Mouse (Mus musculus) hindlimb bud, embryonic 11.5 days (tissue): ENCODE results near the gene Hip1.

Experiments
- DNase-seq: peaks from one replicate; pipeline ENCODE4 v3.0.0-alpha.2; 2012; ENCODE audit warnings: low read depth, low spot score; ENCODE audit errors: extremely low spot score

Gene Hip1

GRCm38 (mm10) chr5:135544865-135545797 lies at the start of gene Hip1:
Gene Hip1, minus strand, starts transcription at chr5:135545120.
- DNase-seq: peak; percentile 96

GRCm38 (mm10) chr5:135589996-135590784 lies 45.3 kb upstream of the Hip1 start:
- DNase-seq: no peak

GRCm38 (mm10) chr5:135587764-135588163 lies 42.8 kb upstream of the Hip1 start:
- no peak for DNase-seq

GRCm38 (mm10) chr5:135585691-135586090 lies 40.8 kb upstream of the Hip1 start:
- DNase-seq: no peak

GRCm38 (mm10) chr5:135582330-135582729 lies 37.4 kb upstream of the Hip1 start:
- DNase-seq: no peak

GRCm38 (mm10) chr5:135579331-135579751 lies 34.4 kb upstream of the Hip1 start:
- DNase-seq: no peak

- no peak for DNase-seq
Observed at GRCm38 (mm10) chr5:135576055-135576454, 31.1 kb upstream of the Hip1 start.

GRCm38 (mm10) chr5:135573006-135573405 lies 28.1 kb upstream of the Hip1 start, which contains the start of gene Ccl24:
Gene Ccl24, minus strand, starts transcription at chr5:135573049.
- no peak for DNase-seq

GRCm38 (mm10) chr5:135568698-135569097 lies 23.8 kb upstream of the Hip1 start:
- no peak for DNase-seq

GRCm38 (mm10) chr5:135567556-135568265 lies 22.8 kb upstream of the Hip1 start:
- DNase-seq: no peak

GRCm38 (mm10) chr5:135563469-135563868 lies 18.5 kb upstream of the Hip1 start, which contains the start of gene Ccl26:
Gene Ccl26, minus strand, starts transcription at chr5:135563569.
- no peak for DNase-seq

GRCm38 (mm10) chr5:135557671-135558070 lies 12.8 kb upstream of the Hip1 start:
- no peak for DNase-seq

GRCm38 (mm10) chr5:135557051-135557450 lies 12.1 kb upstream of the Hip1 start:
- no peak for DNase-seq

GRCm38 (mm10) chr5:135556259-135556658 lies 11.3 kb upstream of the Hip1 start:
- DNase-seq: no peak

GRCm38 (mm10) chr5:135551591-135551990 lies 6.7 kb upstream of the Hip1 start:
- no peak for DNase-seq

GRCm38 (mm10) chr5:135550910-135551309 lies 6.0 kb upstream of the Hip1 start:
- DNase-seq: no peak

- DNase-seq: no peak
Observed at GRCm38 (mm10) chr5:135547990-135548389, 3.1 kb upstream of the Hip1 start.

GRCm38 (mm10) chr5:135544032-135544558 lies 825 bp downstream of the Hip1 start:
- DNase-seq: no peak

GRCm38 (mm10) chr5:135537794-135538214 lies 7.1 kb downstream of the Hip1 start:
- DNase-seq: no peak

- DNase-seq: no peak
Observed at GRCm38 (mm10) chr5:135537326-135537725, 7.6 kb downstream of the Hip1 start.

GRCm38 (mm10) chr5:135535867-135536266 lies 9.1 kb downstream of the Hip1 start:
- no peak for DNase-seq
